Mouse (Mus musculus) forebrain, embryonic 15.5 days (tissue): ENCODE measurements around the gene Mpz. TPM values are rescaled to one million over a fixed set of nuclear protein-coding genes. Genes with fewer than 3 reads are reported as not detected.
A peak's percentile ranks its signal among the peaks of the same experiment; 100 is the strongest.

Experiments
- ATAC-seq: fragments of 200-750 bp; cut with Nextera tagmentation; replicated peaks from 2 replicates; pipeline ENCODE4 v1.8.0; 2017; ENCODE audit warnings: mild to moderate bottlenecking, moderate TSS enrichment, moderate library complexity
- H3K27ac ChIP-seq: fragments of 300-500 bp; sonication (generic); replicated peaks from 2 replicates; pipeline ENCODE4 v1.5.1; 2015; ENCODE audit warnings: mild to moderate bottlenecking, inconsistent platforms
- H3K27me3 ChIP-seq: fragments of 300-500 bp; sonication (generic); 2 replicates; pipeline ENCODE4 v1.6.1; 2015; ENCODE audit warnings: inconsistent platforms
- H3K36me3 ChIP-seq: fragments of 300-500 bp; sonication (generic); 2 replicates; pipeline ENCODE4 v1.6.1; 2015; ENCODE audit warnings: mild to moderate bottlenecking, inconsistent platforms
- H3K4me1 ChIP-seq: fragments of 300-500 bp; sonication (generic); 2 replicates; pipeline ENCODE4 v1.6.1; 2015; ENCODE audit warnings: inconsistent platforms
- H3K4me2 ChIP-seq: fragments of 300-500 bp; sonication (generic); replicated peaks from 2 replicates; pipeline ENCODE4 v1.6.1; 2015; ENCODE audit warnings: mild to moderate bottlenecking, inconsistent platforms
- H3K4me3 ChIP-seq: fragments of 300-500 bp; sonication (generic); 2 replicates; pipeline ENCODE4 v1.5.1; 2015; ENCODE audit warnings: mild to moderate bottlenecking, inconsistent platforms
- H3K9ac ChIP-seq: fragments of 300-500 bp; sonication (generic); replicated peaks from 2 replicates; pipeline ENCODE4 v1.6.1; 2015; ENCODE audit warnings: mild to moderate bottlenecking, inconsistent platforms
- H3K9me3 ChIP-seq: fragments of 300-500 bp; sonication (generic); 2 replicates; pipeline ENCODE4 v1.6.1; 2016; ENCODE audit warnings: inconsistent platforms
- WGBS: fragments of 180-500 bp; shearing (Covaris S2); methylation state at CpG from one replicate; pipeline ENCODE4 v1.1.7; 2015; ENCODE audit warnings: mixed read lengths; 5-methylcytosine and 5-hydroxymethylcytosine counted together
- polyA plus RNA-seq: library from polyadenylated mRNA; unstranded; fragments of >200 nt; fragmentation: Nextera tagmentation; extraction: Ambion mirVana; gene quantifications from 2 replicates; pipeline ENCODE4 v1.2.1, GENCODE M21; 2015

Mpz gene
- polyA plus RNA-seq, 1 experiment from 2014 or later = 0.23 TPM

GRCm38 (mm10) chr1:171112986-171113385, 37.5 kb upstream of the Mpz start:
- no peaks in the 10 kb centered on the region for H3K9me3 ChIP-seq
- H3K4me2 ChIP-seq = no peak overlapping the region
- peaks cover 25% of the 10 kb centered on the region for H3K4me1 ChIP-seq
- H3K27me3 ChIP-seq = no peaks in the 10 kb centered on the region
- no peak overlapping the region for H3K9ac ChIP-seq
- no peak for ATAC-seq
- WGBS = 80% methylated on average over 4 of the region's 4 CpGs
- no peak overlapping the region for H3K27ac ChIP-seq
- H3K36me3 ChIP-seq = no peaks in the 10 kb centered on the region
- no peak overlapping the region for H3K4me3 ChIP-seq

DNA sequence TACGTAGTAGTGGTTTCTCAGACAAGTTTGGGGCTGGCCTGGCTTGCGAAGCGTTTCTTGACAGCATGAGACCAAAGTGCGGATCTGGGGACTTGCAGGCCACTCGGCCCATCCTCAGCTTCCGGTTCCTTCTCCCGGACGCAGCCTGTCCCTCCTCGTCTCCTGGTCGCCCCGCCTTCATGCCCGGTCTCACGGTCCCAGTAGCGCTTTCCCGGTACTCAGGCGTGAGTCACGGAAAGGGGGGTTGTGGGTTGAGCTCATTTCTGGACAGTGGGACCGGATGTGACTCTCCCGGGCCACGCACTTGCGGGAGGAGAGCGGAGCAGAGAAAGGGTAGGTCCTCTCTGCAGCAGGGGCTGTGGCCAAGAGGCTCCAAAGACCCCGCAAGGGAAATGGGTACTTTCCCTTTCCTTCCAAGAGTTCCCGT, 36.6 kb upstream of the Mpz start, which contains the start of gene Cfap126:
Gene Cfap126 (plus strand): TSS at position 46 of the 427 bp plus-strand sequence.
- under 1% methylated on average over 24 of the region's 24 CpGs for WGBS
- Histone ChIP-seq H3K36me3 (no peaks in the 10 kb centered on the region), H3K27ac (0 out of 2 replicates have a peak within 1 kb of the TSS, but pooled peaks have one; percentile 5)

DNA sequence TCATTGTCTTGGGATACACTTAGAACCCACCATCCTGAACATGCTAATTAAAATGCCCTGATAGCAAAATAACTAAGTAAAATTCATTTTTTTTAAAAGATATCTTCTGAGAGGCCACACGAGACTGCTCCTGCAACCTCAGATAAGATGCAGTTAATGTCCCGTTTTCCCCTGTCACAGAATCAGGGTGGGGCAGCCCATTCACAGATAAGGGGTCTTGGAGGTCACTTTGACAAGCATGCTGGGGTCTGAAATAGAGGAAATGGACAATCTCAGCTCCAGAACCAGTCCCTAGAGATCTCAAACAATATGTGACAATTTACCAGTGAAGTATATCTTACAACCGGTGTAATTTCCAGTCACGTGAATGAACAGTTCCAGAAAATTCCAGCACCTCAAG, 34.2 kb upstream of the Mpz start:
- H3K4me2 ChIP-seq = no peak overlapping the region
- WGBS = 77% methylated on average over 4 of the region's 4 CpGs
- H3K27ac ChIP-seq = no peak overlapping the region
- no peaks in the 10 kb centered on the region for H3K9me3 ChIP-seq
- H3K27me3 ChIP-seq = no peaks in the 10 kb centered on the region
- no peak for ATAC-seq
- H3K36me3 ChIP-seq = no peaks in the 10 kb centered on the region
- H3K4me1 ChIP-seq = peaks cover 19% of the 10 kb centered on the region
- H3K4me3 ChIP-seq = no peak overlapping the region
- H3K9ac ChIP-seq = no peak overlapping the region

More for the DNA sequence above, 36.6 kb upstream of the Mpz start, which contains the start of gene Cfap126:
- ATAC-seq = no peak
- peak within 1 kb of the TSS; percentile 53 for H3K9ac ChIP-seq
- H3K9me3 ChIP-seq = no peaks in the 10 kb centered on the region
- H3K27me3 ChIP-seq = no peaks in the 10 kb centered on the region
- peak within 1 kb of the TSS; percentile 48 for H3K4me3 ChIP-seq
- peak within 1 kb of the TSS; percentile 82 for H3K4me2 ChIP-seq
- peaks cover 28% of the 10 kb centered on the region for H3K4me1 ChIP-seq

DNA sequence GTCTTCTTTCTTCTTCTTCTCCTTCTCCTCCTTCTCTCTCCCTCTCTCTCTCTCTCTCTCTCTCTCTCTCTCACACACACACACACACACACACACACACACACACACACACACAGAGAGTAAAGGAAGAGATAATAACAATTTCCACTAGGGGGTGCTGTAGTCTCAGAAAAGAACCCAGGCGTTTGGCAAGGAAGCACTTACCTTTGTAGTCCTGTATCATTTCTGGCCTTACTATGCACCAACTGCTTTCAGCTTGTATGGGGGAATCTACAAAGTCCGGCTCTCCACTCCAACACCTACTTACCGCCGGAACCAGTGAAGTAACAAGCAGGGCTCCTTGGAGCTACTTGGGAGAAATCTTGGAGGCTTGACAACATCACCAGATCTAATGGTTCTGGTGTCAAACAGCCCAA, 32.2 kb upstream of the Mpz start:
- no peaks in the 10 kb centered on the region for H3K36me3 ChIP-seq
- H3K9me3 ChIP-seq = no peaks in the 10 kb centered on the region
- no peaks in the 10 kb centered on the region for H3K27me3 ChIP-seq
- H3K4me2 ChIP-seq = no peak overlapping the region
- peak; percentile 59 for ATAC-seq
- no peak overlapping the region for H3K27ac ChIP-seq
- H3K4me3 ChIP-seq = no peak overlapping the region
- 9% methylated on average over 4 of the region's 4 CpGs for WGBS
- H3K4me1 ChIP-seq = peaks cover 11% of the 10 kb centered on the region
- H3K9ac ChIP-seq = no peak overlapping the region

- ATAC-seq = no peak
- Histone ChIP-seq H3K36me3 (no peaks in the 10 kb centered on the region), H3K9me3 (no peaks in the 10 kb centered on the region), H3K27me3 (no peaks in the 10 kb centered on the region), H3K9ac (no peak overlapping the region), H3K4me3 (no peak overlapping the region), H3K4me1 (peaks cover 5% of the 10 kb centered on the region), H3K4me2 (no peak overlapping the region), H3K27ac (no peak overlapping the region)
- 92% methylated on average over 5 of the region's 5 CpGs for WGBS
Observed at GRCm38 (mm10) chr1:171118996-171119395, 31.5 kb upstream of the Mpz start.

- H3K27ac ChIP-seq = no peak overlapping the region
- no peak overlapping the region for H3K9ac ChIP-seq
- WGBS = 87% methylated on average over 14 of the region's 14 CpGs
- ATAC-seq = no peak
- H3K9me3 ChIP-seq = no peaks in the 10 kb centered on the region
- H3K27me3 ChIP-seq = no peaks in the 10 kb centered on the region
- H3K36me3 ChIP-seq = no peaks in the 10 kb centered on the region
- 0 out of 2 replicates have a peak, but pooled peaks cover 3% of the 10 kb centered on the region for H3K4me1 ChIP-seq
- H3K4me2 ChIP-seq = no peak overlapping the region
- H3K4me3 ChIP-seq = no peak overlapping the region
Observed at GRCm38 (mm10) chr1:171119405-171119804, 31.1 kb upstream of the Mpz start.

- 70% methylated on average over 3 of the region's 3 CpGs for WGBS
Observed at GRCm38 (mm10) chr1:171120893-171121292, 29.6 kb upstream of the Mpz start.

GRCm38 (mm10) chr1:171121839-171122238, 28.7 kb upstream of the Mpz start:
- Histone ChIP-seq H3K36me3 (no peaks in the 10 kb centered on the region), H3K4me2 (no peak overlapping the region), H3K4me3 (no peak overlapping the region), H3K9ac (no peak overlapping the region), H3K27ac (no peak overlapping the region), H3K27me3 (no peaks in the 10 kb centered on the region), H3K9me3 (no peaks in the 10 kb centered on the region), H3K4me1 (0 out of 2 replicates have a peak, but pooled peaks cover 3% of the 10 kb centered on the region)
- WGBS = 44% methylated on average over 5 of the region's 5 CpGs
- no peak for ATAC-seq

More at GRCm38 (mm10) chr1:171120893-171121292, 29.6 kb upstream of the Mpz start:
- no peak overlapping the region for H3K9ac ChIP-seq
- no peak for ATAC-seq
- no peaks in the 10 kb centered on the region for H3K27me3 ChIP-seq
- H3K4me1 ChIP-seq = 0 out of 2 replicates have a peak, but pooled peaks cover 3% of the 10 kb centered on the region
- no peaks in the 10 kb centered on the region for H3K36me3 ChIP-seq
- H3K27ac ChIP-seq = no peak overlapping the region
- H3K4me3 ChIP-seq = no peak overlapping the region
- H3K9me3 ChIP-seq = no peaks in the 10 kb centered on the region
- no peak overlapping the region for H3K4me2 ChIP-seq

DNA sequence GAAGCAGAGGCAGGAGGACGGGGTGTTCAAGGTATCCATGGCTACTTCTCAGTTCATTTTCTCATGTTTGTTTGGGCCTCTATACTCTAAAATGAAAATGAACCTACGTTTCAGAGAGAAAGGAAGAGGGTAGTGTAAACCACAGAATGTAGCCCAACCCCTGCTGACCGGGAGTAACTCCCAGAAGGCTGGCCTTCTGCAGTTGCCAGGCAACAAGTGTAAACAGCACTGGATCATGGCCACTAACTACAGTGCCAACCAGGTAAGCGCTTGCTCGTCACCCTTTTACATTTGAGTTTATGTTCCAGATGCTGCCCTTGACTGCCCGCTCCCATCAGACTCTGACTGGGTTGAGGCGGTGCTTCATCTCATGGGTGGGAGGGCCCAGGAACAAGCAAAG, 27.6 kb upstream of the Mpz start:
- no peak for ATAC-seq
- Histone ChIP-seq H3K9me3 (no peaks in the 10 kb centered on the region), H3K4me2 (no peak overlapping the region), H3K36me3 (no peaks in the 10 kb centered on the region; the same call in 1 of the 2 replicates), H3K27ac (no peak overlapping the region), H3K4me3 (no peak overlapping the region), H3K4me1 (0 out of 2 replicates have a peak, but pooled peaks cover 3% of the 10 kb centered on the region), H3K9ac (no peak overlapping the region), H3K27me3 (no peaks in the 10 kb centered on the region)
- 28% methylated on average over 7 of the region's 7 CpGs for WGBS

- 92% methylated on average over 5 of the region's 5 CpGs for WGBS
- H3K4me2 ChIP-seq = no peak overlapping the region
Observed at GRCm38 (mm10) chr1:171124398-171124797, 26.1 kb upstream of the Mpz start.

DNA sequence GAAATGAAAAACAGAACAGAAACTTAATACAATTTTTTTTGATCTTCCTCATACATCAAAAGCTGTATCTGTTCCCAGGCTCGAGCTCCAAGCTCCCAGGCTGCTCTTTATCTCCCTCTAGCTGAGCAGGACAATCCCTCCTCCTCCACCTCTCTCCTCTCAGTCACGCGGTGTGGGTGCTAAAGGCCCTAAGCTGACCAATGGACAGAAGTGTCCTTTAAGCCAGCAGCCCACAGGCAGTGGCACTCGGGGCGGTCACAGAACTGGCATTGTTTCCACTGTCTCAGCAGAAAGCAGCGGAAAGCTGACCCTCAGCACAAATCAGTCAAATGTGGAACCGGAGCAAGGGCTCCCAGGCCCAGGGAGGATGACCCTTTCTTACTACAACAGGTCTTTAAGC, 21.3 kb upstream of the Mpz start:
- H3K27me3 ChIP-seq = no peaks in the 10 kb centered on the region
- peaks cover 38% of the 10 kb centered on the region for H3K36me3 ChIP-seq
- H3K4me1 ChIP-seq = no peaks in the 10 kb centered on the region
- H3K4me3 ChIP-seq = no peak overlapping the region
- no peaks in the 10 kb centered on the region for H3K9me3 ChIP-seq
- H3K4me2 ChIP-seq = no peak overlapping the region
- no peak overlapping the region for H3K9ac ChIP-seq
- no peak overlapping the region for H3K27ac ChIP-seq
- 62% methylated on average over 7 of the region's 7 CpGs for WGBS
- no peak for ATAC-seq

More at GRCm38 (mm10) chr1:171124398-171124797, 26.1 kb upstream of the Mpz start:
- Histone ChIP-seq H3K27me3 (no peaks in the 10 kb centered on the region), H3K4me1 (no peaks in the 10 kb centered on the region), H3K36me3 (peaks cover 7% of the 10 kb centered on the region), H3K9me3 (no peaks in the 10 kb centered on the region), H3K4me3 (no peak overlapping the region), H3K9ac (no peak overlapping the region), H3K27ac (no peak overlapping the region)
- no peak for ATAC-seq

GRCm38 (mm10) chr1:171130971-171131370, 19.5 kb upstream of the Mpz start:
- H3K36me3 ChIP-seq = peaks cover 52% of the 10 kb centered on the region
- H3K4me3 ChIP-seq = no peak overlapping the region
- 77% methylated on average over 1 of the region's 1 CpGs for WGBS
- no peaks in the 10 kb centered on the region for H3K9me3 ChIP-seq
- no peak overlapping the region for H3K27ac ChIP-seq
- H3K4me2 ChIP-seq = no peak overlapping the region
- ATAC-seq = no peak
- H3K4me1 ChIP-seq = no peaks in the 10 kb centered on the region
- H3K9ac ChIP-seq = no peak overlapping the region
- no peaks in the 10 kb centered on the region for H3K27me3 ChIP-seq

- Histone ChIP-seq H3K4me2 (no peak overlapping the region), H3K4me1 (no peaks in the 10 kb centered on the region), H3K27ac (no peak overlapping the region), H3K36me3 (peaks cover 67% of the 10 kb centered on the region), H3K9ac (no peak overlapping the region), H3K9me3 (no peaks in the 10 kb centered on the region), H3K4me3 (no peak overlapping the region), H3K27me3 (no peaks in the 10 kb centered on the region)
- no peak for ATAC-seq
- WGBS = 90% methylated on average over 2 of the region's 2 CpGs
Observed at GRCm38 (mm10) chr1:171135600-171135999, 14.9 kb upstream of the Mpz start.
